Mouse (Mus musculus): ENCODE measurements around the gene Cyp4v3. TPM values are rescaled to one million over a fixed set of nuclear protein-coding genes. Genes with fewer than 3 reads are reported as not detected.

Cyp4v3 gene
- polyA plus RNA-seq, 1 experiment from 2014 or later = 0.56 TPM

DNA sequence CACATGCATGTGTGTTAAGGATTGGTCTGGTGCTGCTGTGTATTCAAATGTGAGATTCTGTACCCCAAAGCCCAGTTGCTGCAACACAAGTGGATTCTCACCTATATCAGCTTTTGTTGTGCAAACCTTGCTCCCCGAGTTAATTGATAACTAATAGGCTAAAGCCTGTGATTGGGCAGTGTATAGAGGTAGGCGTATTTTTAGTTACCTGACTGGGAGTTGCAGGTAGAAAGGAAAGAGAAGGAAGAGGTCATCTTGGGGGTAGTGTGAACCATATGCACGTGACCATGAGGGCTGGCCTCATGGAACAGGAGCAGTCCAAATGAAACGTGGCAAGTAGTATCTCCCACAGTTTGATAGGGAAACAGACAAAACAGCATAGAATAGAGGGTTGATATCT, 68.1 kb downstream of the Cyp4v3 start:
- Histone ChIP-seq H3K27me3 (no peaks in the 10 kb centered on the region), H3K9me3 (no peaks in the 10 kb centered on the region), H3K27ac (replicated peaks) (no peak overlapping the region), H3K9ac (replicated peaks) (no peak overlapping the region), H3K4me3 (no peak overlapping the region), H3K4me1 (no peaks in the 10 kb centered on the region), H3K36me3 (no peaks in the 10 kb centered on the region), H3K4me2 (replicated peaks) (no peak overlapping the region)
- no peak for ATAC-seq (replicated peaks)
- WGBS = 88% methylated on average over 4 of the region's 4 CpGs

DNA sequence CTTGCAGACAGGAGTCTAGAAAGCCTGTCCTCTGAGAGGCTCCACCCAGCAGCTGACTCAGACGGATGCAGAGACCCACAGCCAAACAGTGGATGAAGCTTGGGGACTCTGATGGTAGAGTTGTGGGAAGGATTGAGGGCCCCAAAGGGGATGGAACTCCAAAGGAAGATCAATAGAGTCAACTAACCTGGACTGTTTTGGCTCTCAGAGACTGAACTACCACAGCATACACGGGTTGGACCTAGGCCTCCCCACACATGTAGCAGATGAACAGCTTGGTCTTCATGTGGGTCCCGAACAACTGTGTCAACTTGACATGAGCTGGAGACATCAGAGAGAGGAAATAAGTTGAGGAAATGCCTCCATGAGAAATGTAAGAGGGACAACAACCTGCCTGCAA, 70.2 kb downstream of the Cyp4v3 start:
- ATAC-seq (replicated peaks) = no peak
- WGBS = 89% methylated on average over 3 of the region's 3 CpGs
- no peak overlapping the region for H3K9ac ChIP-seq (replicated peaks)
- H3K4me3 ChIP-seq = no peak overlapping the region
- no peaks in the 10 kb centered on the region for H3K36me3 ChIP-seq
- H3K27ac ChIP-seq (replicated peaks) = no peak overlapping the region
- H3K9me3 ChIP-seq = no peaks in the 10 kb centered on the region
- H3K27me3 ChIP-seq = no peaks in the 10 kb centered on the region
- no peaks in the 10 kb centered on the region for H3K4me1 ChIP-seq
- H3K4me2 ChIP-seq (replicated peaks) = no peak overlapping the region

DNA sequence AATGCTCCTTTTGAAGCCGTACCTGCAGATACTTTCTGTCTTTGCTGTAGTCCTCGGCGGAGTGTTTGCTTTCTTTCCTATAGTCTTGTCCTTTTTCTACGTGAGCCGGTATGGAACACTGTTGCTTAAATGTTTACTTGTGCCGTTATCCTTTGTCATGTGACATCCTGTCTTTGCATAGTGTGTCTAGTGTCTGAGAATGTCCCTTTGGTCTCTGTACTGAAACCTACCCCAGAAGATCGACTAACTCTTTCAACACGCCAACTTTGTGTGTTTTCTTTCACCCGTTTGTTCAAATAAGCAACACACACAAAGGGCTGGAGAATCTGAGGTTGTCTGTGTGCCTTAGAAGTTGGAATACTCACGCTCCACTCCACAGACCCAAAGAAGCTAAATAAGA, 71.1 kb downstream of the Cyp4v3 start, which contains the start of gene F11:
Gene F11, minus strand, starts transcription at position 112 of the 400 bp plus-strand sequence.
- Histone ChIP-seq H3K9ac (replicated peaks) (no peak within 1 kb of the TSS), H3K4me3 (no peak within 1 kb of the TSS), H3K9me3 (no peaks in the 10 kb centered on the region), H3K4me2 (replicated peaks) (no peak within 1 kb of the TSS), H3K4me1 (no peaks in the 10 kb centered on the region), H3K36me3 (no peaks in the 10 kb centered on the region), H3K27ac (replicated peaks) (no peak within 1 kb of the TSS), H3K27me3 (no peaks in the 10 kb centered on the region)
- 92% methylated on average over 10 of the region's 10 CpGs for WGBS
- no peak for ATAC-seq (replicated peaks)

DNA sequence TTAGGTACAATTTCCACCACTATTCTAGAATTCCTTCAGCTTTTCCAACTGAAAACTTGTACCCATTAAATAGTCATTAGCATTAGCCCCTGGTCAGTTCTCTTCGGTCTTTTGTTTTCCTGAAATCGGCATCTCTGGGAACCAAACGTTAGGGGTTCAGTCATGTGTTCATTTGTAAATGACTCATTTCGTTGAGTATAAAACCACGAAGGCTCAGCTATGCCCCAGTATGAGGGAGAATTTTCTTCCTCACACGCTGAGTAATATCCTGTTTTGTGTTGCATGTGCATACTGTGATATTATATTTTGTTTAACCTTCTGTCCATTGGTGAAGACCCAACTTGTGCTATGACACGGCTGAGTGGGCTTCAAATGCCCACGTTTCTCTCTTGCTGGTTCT, 74.6 kb downstream of the Cyp4v3 start:
- Histone ChIP-seq H3K4me2 (replicated peaks) (no peak overlapping the region), H3K36me3 (no peaks in the 10 kb centered on the region), H3K27me3 (no peaks in the 10 kb centered on the region), H3K9me3 (no peaks in the 10 kb centered on the region), H3K9ac (replicated peaks) (no peak overlapping the region), H3K27ac (replicated peaks) (no peak overlapping the region), H3K4me3 (no peak overlapping the region), H3K4me1 (no peaks in the 10 kb centered on the region)
- WGBS = 71% methylated on average over 8 of the region's 8 CpGs
- ATAC-seq (replicated peaks) = no peak

DNA sequence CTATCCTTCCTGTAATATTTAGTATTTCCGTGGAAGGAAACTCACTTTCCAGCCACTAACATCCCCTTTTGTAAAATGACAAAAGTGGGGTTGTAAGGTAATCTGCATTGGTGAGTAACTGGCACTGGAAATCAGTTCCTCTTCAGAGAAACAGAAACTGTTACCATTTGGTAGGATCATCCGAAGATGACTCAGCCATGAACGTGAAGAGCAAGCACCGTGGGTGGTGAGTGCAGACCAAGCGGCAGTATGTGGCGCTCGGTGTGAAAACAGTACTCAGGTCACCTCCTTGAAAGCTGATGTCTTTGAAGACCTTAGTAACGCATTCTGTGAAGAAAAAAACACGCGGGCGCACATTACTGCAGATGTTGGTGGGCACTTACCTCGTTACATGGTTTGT, 78.0 kb downstream of the Cyp4v3 start:
- no peak overlapping the region for H3K4me3 ChIP-seq
- no peak overlapping the region for H3K9ac ChIP-seq (replicated peaks)
- H3K36me3 ChIP-seq = no peaks in the 10 kb centered on the region
- H3K27ac ChIP-seq (replicated peaks) = no peak overlapping the region
- H3K4me2 ChIP-seq (replicated peaks) = no peak overlapping the region
- WGBS = 89% methylated on average over 12 of the region's 12 CpGs
- H3K27me3 ChIP-seq = no peaks in the 10 kb centered on the region
- no peaks in the 10 kb centered on the region for H3K4me1 ChIP-seq
- ATAC-seq (replicated peaks) = no peak
- H3K9me3 ChIP-seq = no peaks in the 10 kb centered on the region

Other genes starting within 250 kb of the Cyp4v3 start
- gene F11, start 71.2 kb downstream of the Cyp4v3 start, polyA plus RNA-seq (2015; fragmentation: Nextera tagmentation; extraction: Ambion mirVana) = not detected in 2 replicates
- not detected in 2 replicates for gene Klkb1, start 38.4 kb downstream of the Cyp4v3 start, polyA plus RNA-seq (2015; fragmentation: Nextera tagmentation; extraction: Ambion mirVana)
- gene Gm45753, start 24.8 kb downstream of the Cyp4v3 start, polyA plus RNA-seq (2015; fragmentation: Nextera tagmentation; extraction: Ambion mirVana) = 0.11 TPM in 1 of 2 replicates, not detected in the other
- 4.5 and 5.1 TPM in 2 replicates for gene Fam149a, start 49.1 kb upstream of the Cyp4v3 start, polyA plus RNA-seq (2015; fragmentation: Nextera tagmentation; extraction: Ambion mirVana)
- gene Tlr3, start 77.9 kb upstream of the Cyp4v3 start, polyA plus RNA-seq (2015; fragmentation: Nextera tagmentation; extraction: Ambion mirVana) = 0.93 and 0.94 TPM in 2 replicates
- gene Sorbs2, start 174.6 kb upstream of the Cyp4v3 start, polyA plus RNA-seq (2015; fragmentation: Nextera tagmentation; extraction: Ambion mirVana) = 100 and 106 TPM in 2 replicates